Mouse (Mus musculus) heart, adult 8-10 months (tissue): Measurements from ENCODE around the gene 2410137M14Rik. TPM values are rescaled to one million over a fixed set of nuclear protein-coding genes. Genes with fewer than 3 reads are reported as not detected.
"Not testable (repeated sequence)": the region's sequence is repeated elsewhere in the genome, so short reads cannot be mapped to it uniquely, and the experiment has no call there.

Source experiments
- DNase-seq: peaks from one replicate; pipeline ENCODE4 v3.0.0; 2022; ENCODE audit warnings: low spot score
- total RNA-seq, 4 experiments: library from RNA; stranded (reverse); gene quantifications; 2 replicates each; pipeline ENCODE4 v1.2.4; 2022

2410137M14Rik gene
- total RNA-seq = 1 to 10 TPM in 2 of 4 experiments, under 1 TPM in 2; 0.50 to 1.4 (median 0.90) TPM

- DNase-seq = peak; percentile 14
Measured at GRCm38 (mm10) chr17:36981221-36981813, at the start of gene 2410137M14Rik. 2410137M14Rik (minus strand) TSS chr17:36981237.

GRCm38 (mm10) chr17:37029162-37029561 is 48.1 kb upstream of the 2410137M14Rik start:
- no peak for DNase-seq

GRCm38 (mm10) chr17:37028683-37029120 is 47.7 kb upstream of the 2410137M14Rik start:
- peak; percentile 81 for DNase-seq

- DNase-seq = no peak
Measured at GRCm38 (mm10) chr17:37028212-37028611, 47.2 kb upstream of the 2410137M14Rik start.

GRCm38 (mm10) chr17:37027486-37027885 is 46.4 kb upstream of the 2410137M14Rik start:
- DNase-seq = no peak

GRCm38 (mm10) chr17:37026425-37026824 is 45.4 kb upstream of the 2410137M14Rik start:
- no peak for DNase-seq

- no peak for DNase-seq
Measured at GRCm38 (mm10) chr17:37022628-37023576, 41.9 kb upstream of the 2410137M14Rik start, which contains the start of gene Mog. Mog (minus strand) TSS chr17:37023398.

GRCm38 (mm10) chr17:37019242-37019641 is 38.2 kb upstream of the 2410137M14Rik start:
- not testable (repeated sequence) for DNase-seq

GRCm38 (mm10) chr17:37018328-37018727 is 37.3 kb upstream of the 2410137M14Rik start:
- no peak for DNase-seq

GRCm38 (mm10) chr17:37016333-37016732 is 35.3 kb upstream of the 2410137M14Rik start:
- no peak for DNase-seq

- no peak for DNase-seq
Measured at GRCm38 (mm10) chr17:37012141-37012540, 31.1 kb upstream of the 2410137M14Rik start.

- no peak for DNase-seq
Measured at GRCm38 (mm10) chr17:37011719-37012118, 30.7 kb upstream of the 2410137M14Rik start.

GRCm38 (mm10) chr17:37009460-37010042 is 28.5 kb upstream of the 2410137M14Rik start:
- DNase-seq = no peak

- no peak for DNase-seq
Measured at GRCm38 (mm10) chr17:37008161-37008560, 27.1 kb upstream of the 2410137M14Rik start.

GRCm38 (mm10) chr17:37003366-37003765 is 22.3 kb upstream of the 2410137M14Rik start:
- no peak for DNase-seq

- DNase-seq = peak; percentile 41
Measured at GRCm38 (mm10) chr17:37002364-37003330, 21.6 kb upstream of the 2410137M14Rik start.

- no peak for DNase-seq
Measured at GRCm38 (mm10) chr17:37000863-37001262, 19.8 kb upstream of the 2410137M14Rik start, which contains the start of gene Zfp57. Zfp57 (plus strand) TSS chr17:37001163.

- DNase-seq = no peak
Measured at GRCm38 (mm10) chr17:36998477-36998876, 17.4 kb upstream of the 2410137M14Rik start.

- DNase-seq = peak; percentile 46
Measured at GRCm38 (mm10) chr17:36997033-36997735, 16.1 kb upstream of the 2410137M14Rik start.

- DNase-seq = no peak
Measured at GRCm38 (mm10) chr17:36995448-36995847, 14.4 kb upstream of the 2410137M14Rik start.
